Mouse (Mus musculus): ENCODE data around the gene Lancl3.
"Not testable (repeated sequence)": the region's sequence is repeated elsewhere in the genome, so short reads cannot be mapped to it uniquely, and the experiment has no call there.

Lancl3 gene

DNA sequence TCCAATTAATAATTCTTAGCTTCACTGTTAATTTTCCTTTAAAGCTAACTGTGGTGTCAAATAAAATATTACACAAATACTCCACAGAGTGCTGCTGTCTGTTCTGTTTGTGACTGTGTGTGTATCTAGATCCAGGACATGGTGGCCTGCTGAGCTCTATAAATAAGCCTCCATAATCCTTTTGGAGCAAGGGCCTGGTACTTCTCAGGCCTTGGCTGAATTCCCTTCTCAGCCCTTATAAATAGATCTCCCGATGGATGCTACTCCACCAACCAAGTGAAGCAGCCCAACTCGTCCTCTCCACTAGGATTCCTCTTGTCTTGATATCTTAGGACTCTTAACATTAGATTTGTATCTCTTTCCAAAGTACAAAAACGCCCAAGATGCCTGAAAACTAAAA, 71.4 kb downstream of the Lancl3 start:
- DNase-seq = no peak

DNA sequence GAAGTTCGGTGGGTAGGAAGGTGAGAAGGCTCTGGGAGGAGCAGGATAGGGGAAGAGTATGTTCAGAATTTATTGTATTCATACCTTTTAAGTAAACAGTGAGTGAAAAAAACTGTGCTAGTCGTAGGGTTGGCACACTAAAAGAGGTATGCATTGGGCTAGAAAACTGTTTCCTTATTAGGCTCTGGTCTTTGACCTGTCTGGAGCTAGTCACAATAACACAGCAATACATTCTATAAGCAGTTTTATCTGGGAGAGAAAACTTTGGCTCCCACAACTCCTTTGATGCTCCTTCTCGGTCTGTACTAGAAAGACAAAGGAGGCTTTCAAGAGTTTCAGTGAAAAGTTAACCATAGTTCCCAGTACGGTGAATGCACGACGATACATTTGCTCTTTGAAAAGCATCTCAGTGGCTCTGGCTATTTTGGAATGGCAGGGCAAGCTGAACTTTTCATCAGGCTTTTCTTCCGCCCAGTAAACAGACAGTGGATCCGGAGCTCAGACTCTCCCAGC, 72.3 kb downstream of the Lancl3 start:
- no peak for DNase-seq

DNA sequence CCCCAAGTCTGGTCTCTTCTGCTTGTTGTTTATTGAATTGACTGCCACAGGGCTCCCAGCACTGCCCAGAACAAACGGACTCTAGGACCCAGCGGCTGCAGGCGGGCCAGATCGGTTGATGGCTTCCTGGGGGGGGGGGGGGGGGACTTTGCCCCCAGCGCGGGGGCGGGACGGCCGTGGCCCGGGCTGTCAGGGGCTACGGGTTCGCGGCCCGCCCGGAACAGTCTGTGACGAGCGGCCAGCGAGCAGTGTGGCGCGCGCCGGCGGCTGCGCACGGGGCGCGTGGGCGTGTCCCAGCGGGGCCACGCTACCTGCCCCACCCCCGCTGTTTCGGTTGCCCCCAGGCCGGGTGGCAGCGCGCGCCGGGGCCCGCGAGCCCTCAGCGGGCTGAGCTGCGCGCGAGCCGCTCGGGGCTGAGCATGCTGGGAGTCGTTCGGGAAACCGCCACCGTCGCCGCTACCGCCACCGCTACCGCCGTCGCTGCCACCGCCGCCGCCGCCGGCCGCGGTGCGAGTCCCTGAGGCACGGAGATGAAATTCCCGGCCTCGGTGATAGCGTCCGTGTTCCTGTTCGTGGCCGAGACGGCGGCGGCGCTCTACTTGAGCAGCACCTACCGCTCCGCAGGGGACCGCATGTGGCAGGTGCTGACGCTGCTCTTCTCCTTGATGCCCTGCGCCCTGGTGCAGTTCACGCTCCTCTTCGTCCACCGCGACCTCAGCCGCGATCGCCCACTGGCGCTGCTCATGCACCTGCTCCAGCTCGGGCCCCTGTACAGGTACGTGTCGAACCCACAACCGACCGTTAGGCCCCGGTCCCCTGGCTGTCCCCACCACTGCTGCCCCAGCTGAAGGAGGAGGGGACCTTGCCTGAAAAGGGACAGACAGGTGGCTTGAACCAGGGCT, 73.0 kb downstream of the Lancl3 start, which contains the start of gene Xk:
Gene Xk (plus strand): TSS at position 297 of the 902 bp plus-strand sequence.
- peak; percentile 62 for DNase-seq

DNA sequence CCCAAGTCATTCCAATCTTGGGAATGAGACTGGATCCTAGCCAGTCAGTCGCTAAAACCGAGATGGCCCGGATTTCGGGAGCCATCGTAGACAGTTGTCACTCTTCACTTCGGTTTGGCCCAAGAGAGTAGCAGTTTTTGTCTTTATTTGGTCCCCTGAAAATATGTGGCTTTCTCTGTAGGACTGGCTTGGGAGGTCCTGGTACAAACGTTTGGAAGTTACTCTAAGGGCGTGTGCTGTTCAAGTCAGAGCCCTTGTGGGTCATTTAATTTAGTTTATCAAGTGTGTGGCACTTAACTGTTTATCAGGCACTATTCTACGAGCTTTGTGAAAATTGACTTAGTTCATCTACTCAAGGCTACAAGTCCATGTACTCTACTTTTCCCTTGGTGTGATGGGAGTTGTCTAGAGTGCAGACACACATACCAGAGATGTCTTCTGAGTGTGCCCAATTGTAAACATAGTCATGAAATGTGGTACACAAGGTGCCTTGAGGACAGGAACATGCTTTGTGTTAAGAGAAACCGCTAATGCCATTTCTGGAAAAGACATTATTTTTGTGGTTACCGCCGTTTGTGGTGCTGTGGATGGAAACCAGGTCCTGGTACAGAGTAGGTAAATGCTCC, 73.8 kb downstream of the Lancl3 start:
- no peak for DNase-seq

DNA sequence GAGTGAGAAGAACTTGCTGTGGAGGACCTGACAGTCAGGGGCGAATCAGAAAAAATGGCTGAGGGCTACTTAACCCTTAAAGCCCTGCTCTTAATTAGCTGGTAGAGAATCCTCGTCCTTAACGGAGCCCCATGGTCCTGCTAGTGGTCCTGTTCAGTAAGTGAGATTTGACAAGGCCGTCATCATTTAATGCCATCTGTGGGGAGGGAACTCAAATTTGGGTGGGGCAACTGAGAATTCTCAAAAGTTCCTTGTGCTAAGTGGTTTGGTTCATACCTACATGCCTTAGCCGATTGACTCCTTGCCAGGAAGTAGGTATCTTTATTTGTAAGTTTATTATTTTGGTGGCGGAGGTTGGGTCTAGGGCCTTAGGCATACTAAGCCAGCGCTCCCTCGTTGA, 74.6 kb downstream of the Lancl3 start:
- no peak for DNase-seq

DNA sequence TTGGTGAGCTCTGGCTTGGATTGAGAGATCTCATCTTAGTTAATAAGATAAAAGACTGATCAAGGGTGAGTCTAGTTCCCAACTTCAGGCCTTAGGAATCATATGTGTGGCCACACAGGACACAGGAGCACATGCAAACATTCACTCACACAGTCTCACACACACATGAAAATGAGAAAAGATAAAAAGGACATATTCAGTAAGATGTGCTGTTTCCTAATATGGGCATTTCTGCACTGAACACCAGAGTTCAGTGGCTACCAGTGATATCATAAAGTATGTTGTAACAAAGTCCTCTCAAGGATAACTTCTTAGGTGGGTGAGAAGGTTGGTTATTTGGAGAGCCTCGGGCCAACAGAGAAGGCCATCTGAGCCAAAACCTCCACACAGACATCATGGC, 83.8 kb downstream of the Lancl3 start, which contains the start of gene H2al1m:
Gene H2al1m (plus strand): TSS at position 301 of the 400 bp plus-strand sequence.
- DNase-seq = not testable (repeated sequence)

DNA sequence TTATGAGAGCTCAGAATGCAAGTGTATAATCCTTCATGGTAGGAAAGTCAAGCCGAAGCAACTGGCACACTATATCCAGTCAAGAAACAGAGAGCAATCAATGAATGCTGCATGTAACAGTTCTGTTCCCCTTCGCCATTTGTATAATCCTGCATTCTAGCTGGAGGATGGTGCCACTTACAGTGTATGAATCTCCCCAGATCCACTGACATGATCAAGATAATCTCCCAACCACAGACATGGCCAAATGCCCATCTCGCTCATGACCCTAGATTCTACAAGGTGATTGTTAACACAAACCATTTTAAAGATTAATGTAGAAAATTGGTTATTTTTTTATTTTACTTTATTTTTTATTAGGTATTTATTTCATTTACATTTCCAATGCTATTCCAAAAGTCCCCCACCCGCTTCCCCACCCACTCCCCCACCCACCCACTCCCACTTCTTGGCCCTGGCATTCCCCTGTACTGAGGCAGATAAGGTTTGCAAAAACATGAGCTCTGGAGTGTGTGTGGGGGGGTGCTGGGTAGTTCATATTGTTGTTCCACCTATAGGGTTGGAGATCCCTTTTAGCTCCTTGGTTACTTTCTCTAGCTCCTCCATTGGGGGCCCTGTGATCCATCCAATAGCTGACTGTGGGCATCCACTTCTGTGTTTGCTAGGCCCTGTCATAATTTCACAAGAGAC, 93.6 kb downstream of the Lancl3 start:
- not testable (repeated sequence) for DNase-seq

DNA sequence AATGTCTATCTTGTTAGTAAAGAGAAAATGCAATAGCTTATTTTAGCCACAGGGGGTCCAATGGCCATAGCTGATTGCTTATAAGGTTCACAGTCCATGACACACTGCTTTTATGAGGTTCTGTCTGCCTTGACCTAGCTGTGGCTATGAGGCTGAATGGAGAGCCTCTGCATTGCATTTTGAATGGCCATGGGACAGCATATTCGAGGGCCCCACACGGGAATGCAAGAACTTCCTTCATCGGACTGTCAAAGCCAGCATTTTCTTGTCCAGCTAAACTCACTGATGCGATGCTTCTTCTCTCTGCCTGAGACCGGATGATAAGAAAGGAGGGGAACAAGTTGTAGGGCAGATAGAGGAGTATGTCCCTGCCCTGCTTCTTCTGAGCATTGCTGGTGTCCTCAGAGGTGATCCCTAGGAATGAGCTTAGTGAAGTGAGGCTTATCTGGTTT, 98.7 kb downstream of the Lancl3 start:
- DNase-seq = no peak

DNA sequence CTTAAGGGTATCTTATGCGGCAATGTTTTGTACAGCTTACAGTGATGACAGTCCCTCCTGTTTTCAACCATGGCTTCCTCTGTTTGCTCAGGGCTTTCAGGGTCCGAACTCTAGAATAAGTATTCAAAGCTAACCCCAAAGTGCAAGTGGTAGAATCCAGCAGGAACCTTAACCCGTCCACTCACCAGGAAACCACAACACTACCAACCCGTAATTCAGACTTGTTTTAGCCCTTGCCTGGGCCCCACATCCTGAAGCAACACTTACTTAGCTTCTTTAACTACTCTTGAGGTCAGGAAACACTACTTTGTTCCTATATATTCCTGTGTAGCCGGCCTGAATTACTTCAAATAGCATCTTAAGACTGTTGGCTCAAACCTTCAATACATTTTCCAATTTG, 103.1 kb downstream of the Lancl3 start:
- DNase-seq = no peak

DNA sequence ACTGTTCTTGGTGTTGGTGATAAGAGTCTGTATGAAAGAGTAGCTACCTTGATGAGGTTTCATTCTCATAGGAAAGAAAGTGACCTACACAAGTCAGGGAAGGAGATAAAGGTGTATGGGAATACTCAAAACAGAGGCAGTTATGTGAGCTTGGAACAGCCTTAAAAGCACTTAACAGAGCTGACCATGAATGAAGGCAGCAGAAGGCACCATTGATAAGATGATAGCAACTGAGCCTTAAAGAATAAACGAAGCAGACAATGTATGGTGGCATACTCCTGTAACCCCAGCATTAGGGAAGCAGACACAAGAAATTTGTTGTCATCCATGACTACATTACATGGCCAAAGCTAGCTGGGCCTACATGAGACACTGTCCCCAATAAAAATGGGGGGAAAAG, 103.8 kb downstream of the Lancl3 start:
- DNase-seq = no peak

DNA sequence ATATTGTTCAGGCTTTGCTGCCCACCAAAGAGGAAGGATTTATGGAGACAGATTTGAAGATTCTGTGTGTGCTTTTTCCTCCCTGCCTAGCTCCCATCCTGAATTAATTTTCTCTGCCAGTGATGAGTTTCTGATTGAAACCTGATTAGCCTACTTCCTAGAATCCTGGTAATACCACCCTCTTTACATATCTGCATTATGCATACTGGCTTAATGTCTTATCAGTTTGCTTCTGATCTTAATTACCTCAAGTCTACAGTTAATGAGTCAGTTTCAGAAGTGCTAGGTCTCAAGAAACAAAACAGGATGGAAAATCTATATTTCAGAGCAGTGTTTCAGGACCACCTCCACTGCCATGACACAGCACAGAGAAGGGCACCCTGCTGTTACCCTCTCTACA, 116.8 kb downstream of the Lancl3 start:
- not testable (repeated sequence) for DNase-seq
